Mouse (Mus musculus): ENCODE results near the gene Galns. TPM values are rescaled to one million over a fixed set of nuclear protein-coding genes. Genes with fewer than 3 reads are reported as not detected.

Galns gene
- total RNA-seq, 2 experiments from 2014 or later: 1.3 to 1.6 TPM

- intact Hi-C loops (cut with DNase I): no loop called here
- DNase-seq: no peak
These were observed 62.9 kb downstream of the Galns start for GRCm38 (mm10) chr8:122548331-122548730.

- intact Hi-C loops (cut with DNase I): no loop called here
- DNase-seq: no peak
These were observed 63.4 kb downstream of the Galns start for GRCm38 (mm10) chr8:122547815-122548214.

GRCm38 (mm10) chr8:122546811-122547453 is 64.3 kb downstream of the Galns start:
- intact Hi-C loops (cut with DNase I): no loop called here
- DNase-seq: peak in 1 of 2 experiments; percentile 57

- DNase-seq: no peak
- intact Hi-C loops (cut with DNase I): no loop called here
These were observed 65.1 kb downstream of the Galns start for GRCm38 (mm10) chr8:122546066-122546755.

- intact Hi-C loops (cut with DNase I): no loop called here
- no peak for DNase-seq
These were observed 67.1 kb downstream of the Galns start for GRCm38 (mm10) chr8:122544138-122544537.

GRCm38 (mm10) chr8:122538310-122539076 is 72.8 kb downstream of the Galns start:
- intact Hi-C loops (cut with DNase I): no loop called here
- DNase-seq: no peak

- intact Hi-C loops (cut with DNase I): no loop called here
These were observed 73.5 kb downstream of the Galns start for GRCm38 (mm10) chr8:122537812-122538211.

GRCm38 (mm10) chr8:122537033-122537432 is 74.2 kb downstream of the Galns start:
- intact Hi-C loops (cut with DNase I): no loop called here
- DNase-seq: no peak

More at GRCm38 (mm10) chr8:122537812-122538211, 73.5 kb downstream of the Galns start:
- no peak for DNase-seq

GRCm38 (mm10) chr8:122531312-122531711 is 80.0 kb downstream of the Galns start:
- no peak for DNase-seq
- intact Hi-C loops (cut with DNase I): no loop called here

GRCm38 (mm10) chr8:122529159-122529558 is 82.1 kb downstream of the Galns start:
- intact Hi-C loops (cut with DNase I): no loop called here
- DNase-seq: no peak

Small RNA genes lying within 50 kb of the gene (microRNA-seq; reads per million reads assigned to microRNA genes)
- 0 reads per million in 2 experiments for gene Mir6396

Other genes starting within 250 kb of the Galns start
- gene Zc3h18, start 234.9 kb downstream of the Galns start, total RNA-seq (2021): 10 to 100 TPM; 21.1 to 24.2 TPM
- not detected for gene Il17c, start 189.4 kb downstream of the Galns start, total RNA-seq (2021)
- gene Cyba, start 178.5 kb downstream of the Galns start, total RNA-seq (2021): 1 to 10 TPM; 7.5 to 7.7 TPM
- 1 to 10 TPM; 3.9 to 4.1 TPM for gene Mvd, start 168.0 kb downstream of the Galns start, total RNA-seq (2021)
- gene Snai3, start 150.7 kb downstream of the Galns start, total RNA-seq (2021): 10 to 100 TPM in 1 of 2 experiments, 1 to 10 TPM in 1; 6.8 to 13.3 TPM
- gene Rnf166, start 135.4 kb downstream of the Galns start, total RNA-seq (2021): 10 to 100 TPM; 29.2 to 30.6 TPM
- 1 to 10 TPM; 5.0 to 5.7 TPM for gene Ctu2, start 135.3 kb downstream of the Galns start, total RNA-seq (2021)
- gene Piezo1, start 60.1 kb downstream of the Galns start, total RNA-seq (2021): 10 to 100 TPM; 14.3 to 15.9 TPM
- 1 to 10 TPM in 1 of 2 experiments, under 1 TPM in 1; 0.76 to 1.2 TPM for gene Cdt1, start 43.4 kb downstream of the Galns start, total RNA-seq (2021)
- gene Aprt, start 34.6 kb downstream of the Galns start, total RNA-seq (2021): 10 to 100 TPM; 35.4 to 45.3 TPM
- gene Trappc2l, start 177 bp upstream of the Galns start, total RNA-seq (2021): 10 to 100 TPM; 38.2 to 40.6 TPM
- not detected for gene Pabpn1l, start 11.3 kb upstream of the Galns start, total RNA-seq (2021)
- 10 to 100 TPM; 17.0 to 18.7 TPM for gene Cbfa2t3, start 87.6 kb upstream of the Galns start, total RNA-seq (2021)
- gene Acsf3, start 164.0 kb upstream of the Galns start, total RNA-seq (2021): 10 to 100 TPM; 12.5 to 14.2 TPM
- gene Cdh15, start 236.5 kb upstream of the Galns start, total RNA-seq (2021): 10 to 100 TPM; 15.6 to 20.4 TPM